Mouse (Mus musculus) v-Abl transformed pro-B cells (cell line): Measurements from ENCODE around the gene Ssh2.

Experiments
- in situ Hi-C, 2 experiments: fragments of 400-800 bp; cut with MboI; formaldehyde crosslinking; loops; one replicate each; pipeline ENCODE4 v1.15.1; 2025; ENCODE audit not compliant: unreplicated experiment in 2 of 2

Gene Ssh2

GRCm38 (mm10) chr11:77498261-77499139 lies 282.4 kb downstream of the Ssh2 start:
- in situ Hi-C loops: loop anchor here in 1 of 2 experiments (10.0 kb wide), 1 partner anchor 296 kb away; no protein-coding TSS in a partner anchor

GRCm38 (mm10) chr11:77499354-77499753 lies 283.3 kb downstream of the Ssh2 start:
- in situ Hi-C loops: loop anchor here in 1 of 2 experiments (10.0 kb wide), 1 partner anchor 295 kb away; no protein-coding TSS in a partner anchor

GRCm38 (mm10) chr11:77500361-77501325 lies 284.6 kb downstream of the Ssh2 start:
- in situ Hi-C loops: loop anchor here (5.0 to 10.0 kb wide), 4 partner anchors 33 to 284 kb away; partner anchors contain the start of genes Coro6 (in 1 of the 2) and Gm10277 (in 1 of the 2)

GRCm38 (mm10) chr11:77501392-77501791 lies 285.3 kb downstream of the Ssh2 start:
- in situ Hi-C loops: loop anchor here (5.0 to 10.0 kb wide), 4 partner anchors 34 to 283 kb away; partner anchors contain the start of genes Coro6 (in 1 of the 2) and Gm10277 (in 1 of the 2)

- in situ Hi-C loops: loop anchor here (5.0 to 10.0 kb wide), 4 partner anchors 35 to 283 kb away; partner anchors contain the start of genes Coro6 (in 1 of the 2) and Gm10277 (in 1 of the 2)
Observed at GRCm38 (mm10) chr11:77501971-77502370, 285.9 kb downstream of the Ssh2 start.

- in situ Hi-C loops: loop anchor here (5.0 to 10.0 kb wide), 4 partner anchors 35 to 282 kb away; partner anchors contain the start of genes Coro6 (in 1 of the 2) and Gm10277 (in 1 of the 2)
Observed at GRCm38 (mm10) chr11:77502481-77502880, 286.4 kb downstream of the Ssh2 start.

GRCm38 (mm10) chr11:77503511-77503910 lies 287.4 kb downstream of the Ssh2 start:
- in situ Hi-C loops: loop anchor here (5.0 to 10.0 kb wide), 4 partner anchors 36 to 281 kb away; partner anchors contain the start of genes Coro6 (in 1 of the 2) and Gm10277 (in 1 of the 2)

GRCm38 (mm10) chr11:77504377-77504776 lies 288.3 kb downstream of the Ssh2 start:
- in situ Hi-C loops: loop anchor here (5.0 to 10.0 kb wide), 4 partner anchors 37 to 280 kb away; partner anchors contain the start of genes Coro6 (in 1 of the 2) and Gm10277 (in 1 of the 2)

GRCm38 (mm10) chr11:77505291-77505980 lies 289.3 kb downstream of the Ssh2 start:
- in situ Hi-C loops: loop anchor here (10.0 kb wide), 2 partner anchors 129 to 279 kb away; partner anchors contain the start of gene Gm10277 (in 1 of the 2)

- in situ Hi-C loops: loop anchor here (10.0 kb wide), 2 partner anchors 129 to 279 kb away; partner anchors contain the start of gene Gm10277 (in 1 of the 2)
Observed at GRCm38 (mm10) chr11:77506273-77506672, 290.2 kb downstream of the Ssh2 start.

GRCm38 (mm10) chr11:77506941-77507340 lies 290.9 kb downstream of the Ssh2 start:
- in situ Hi-C loops: loop anchor here (10.0 kb wide), 2 partner anchors 128 to 278 kb away; partner anchors contain the start of gene Gm10277 (in 1 of the 2)

GRCm38 (mm10) chr11:77507426-77507825 lies 291.3 kb downstream of the Ssh2 start:
- in situ Hi-C loops: loop anchor here (10.0 kb wide), 2 partner anchors 127 to 277 kb away; partner anchors contain the start of gene Gm10277 (in 1 of the 2)

- in situ Hi-C loops: loop anchor here (10.0 kb wide), 2 partner anchors 126 to 276 kb away; partner anchors contain the start of gene Gm10277 (in 1 of the 2)
Observed at GRCm38 (mm10) chr11:77508068-77509021, 292.3 kb downstream of the Ssh2 start.
